8 mouse cellular contexts compared by ENCODE assay signal in the genomic region with DNA sequence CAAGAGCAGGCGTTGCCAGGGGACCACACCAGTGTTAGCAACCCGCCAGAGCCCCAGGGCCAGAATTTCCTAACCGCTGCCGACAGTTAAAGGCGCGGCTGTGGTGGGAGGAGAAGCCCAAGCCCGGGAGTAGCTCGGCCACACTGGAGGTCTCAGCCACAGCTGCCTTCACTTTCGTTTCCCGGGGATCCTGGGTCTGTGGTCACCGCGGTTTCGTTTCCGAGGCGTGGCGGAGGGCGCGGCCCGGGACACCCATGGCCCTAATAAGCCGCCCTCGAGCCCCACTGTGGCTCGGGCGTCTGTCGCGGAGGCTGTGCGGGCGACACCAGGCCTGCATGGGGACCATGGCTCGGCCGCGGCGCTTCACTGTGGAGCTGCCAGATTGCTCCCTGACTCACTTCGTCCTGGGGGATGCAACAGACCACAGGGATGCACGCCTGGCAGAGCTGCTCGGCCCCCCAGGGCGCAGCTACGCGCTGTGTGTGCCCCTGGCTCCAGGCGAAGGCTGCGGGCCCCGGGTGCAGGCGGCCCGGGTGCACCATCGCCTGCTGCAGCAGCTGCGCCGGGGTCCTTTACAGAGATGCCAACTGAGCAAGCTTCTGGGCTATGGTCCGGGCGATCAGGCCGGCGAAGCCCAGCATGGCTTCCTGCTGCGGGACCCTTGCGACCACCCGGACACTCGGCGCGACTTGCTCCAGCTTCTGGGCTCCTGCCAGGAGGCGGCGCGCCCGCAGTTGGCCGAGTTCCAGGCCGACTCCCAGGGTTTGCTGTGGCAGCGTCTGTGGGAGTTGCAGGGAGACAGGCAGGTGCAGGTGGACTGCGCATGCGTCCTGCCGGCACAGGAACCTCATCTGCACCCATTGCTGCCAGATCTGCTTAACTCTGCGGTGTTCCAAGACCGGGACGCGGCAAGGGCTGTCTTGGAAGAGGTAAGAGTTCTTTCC. TPM values are rescaled to one million over a fixed set of nuclear protein-coding genes. Genes with fewer than 3 reads are reported as not detected.
DNase-seq lines count a peak whose midpoint lies in the region; ATAC-seq and TF ChIP-seq lines count a peak whose summit lies in the region.

Cmpk2 (plus strand) TSS at position 107 of the 944 bp plus-strand sequence.

- H3K9me3 ChIP-seq in intestine, postnatal 0 days (ENCODE audit: control insufficient read depth) = no peaks in the 10 kb centered on the region
- no peaks in the 10 kb centered on the region for H3K9me3 ChIP-seq in midbrain, embryonic 10.5 days (replicated peaks)

- H3K4me1 ChIP-seq in intestine, postnatal 0 days (replicated peaks; ENCODE audit: control insufficient read depth, insufficient read depth, low read length) = 0 out of 2 replicates have a peak, but pooled peaks cover 4% of the 10 kb centered on the region
- H3K4me1 ChIP-seq in midbrain, embryonic 10.5 days = peaks cover 25% of the 10 kb centered on the region

- peak within 1 kb of the TSS; percentile 82 for H3K9ac ChIP-seq in intestine, postnatal 0 days (ENCODE audit: low read depth, low read length)

- DNase-seq in adrenal gland, adult 8-10 months = peak; percentile 84
- DNase-seq in embryo, embryonic 9.5 days (ENCODE audit: extremely low spot score) = peak; percentile 76
- peak; percentile 74 to 82 for DNase-seq in gastrocnemius, postnatal 4 days (ENCODE audit: low spot score in 2 of 2)
- peak; percentile 91 for DNase-seq in left cerebral cortex, postnatal 36 days (ENCODE audit: low spot score in 2 of 2)
- peak; percentile 78 for DNase-seq in midbrain, embryonic 10.5 days (ENCODE audit: low spot score)
- peak; percentile 87 to 89 for DNase-seq in right cerebral cortex, postnatal 36 days (ENCODE audit: low spot score in 2 of 2)
- DNase-seq in urinary bladder, postnatal 4 days (ENCODE audit: low spot score in 2 of 2) = peak; percentile 74 to 76

- ATAC-seq in intestine, postnatal 0 days = peak; percentile 80

- no peaks in the 10 kb centered on the region for H3K27me3 ChIP-seq in intestine, postnatal 0 days (replicated peaks; ENCODE audit: control insufficient read depth, insufficient read depth, low read length)
- 0 out of 2 replicates have a peak, but pooled peaks cover 7% of the 10 kb centered on the region for H3K27me3 ChIP-seq in midbrain, embryonic 10.5 days (ENCODE audit: low read depth, poor library complexity, severe bottlenecking)

- WGBS in intestine, postnatal 0 days = under 1% methylated on average over 66 of the region's 69 CpGs
- WGBS in midbrain, embryonic 10.5 days = under 1% methylated on average over 69 of the region's 69 CpGs

- no peaks in the 10 kb centered on the region; the same call in 1 of the 2 replicates for H3K36me3 ChIP-seq in intestine, postnatal 0 days (ENCODE audit: control insufficient read depth, insufficient read depth)
- no peaks in the 10 kb centered on the region for H3K36me3 ChIP-seq in midbrain, embryonic 10.5 days

- H3K27ac ChIP-seq in intestine, postnatal 0 days (ENCODE audit: low read depth, low read length) = peak within 1 kb of the TSS; percentile 79
- H3K27ac ChIP-seq in midbrain, embryonic 10.5 days (replicated peaks) = peak within 1 kb of the TSS; percentile 92

- peak within 1 kb of the TSS; percentile 98 for H3K4me2 ChIP-seq in intestine, postnatal 0 days (replicated peaks; ENCODE audit: low read depth)

- H3K4me3 ChIP-seq in intestine, postnatal 0 days (ENCODE audit: low read depth, low read length) = peak within 1 kb of the TSS; percentile 76
- H3K4me3 ChIP-seq in midbrain, embryonic 10.5 days = peak within 1 kb of the TSS; percentile 81

- TF ChIP-seq CTCF in intestine, postnatal 0 days (IDR thresholded peaks at IDR 0.05; ENCODE audit: low read depth) = peak; percentile 59

- intact Hi-C loops in left cerebral cortex, postnatal 36 days (cut with DNase I) = no loop called here

RNA-seq across cellular contexts. Expression of gene Cmpk2, which starts in this region (rescaled TPM):
- 10 to 100 TPM in 3 of 4 experiments, 1 to 10 TPM in 1; 9.1 to 26.0 (median 18.5) TPM for total RNA-seq in adrenal gland, adult 8-10 months (2022)
- total RNA-seq in gastrocnemius, postnatal 4 days (2021) = 1 to 10 TPM; 4.8 to 5.8 TPM
- 14.2 and 15.0 TPM in 2 replicates for polyA plus RNA-seq in intestine, postnatal 0 days (2015; fragmentation: Nextera tagmentation; extraction: Ambion mirVana)
- 10 to 100 TPM; 19.6 to 23.6 TPM for total RNA-seq in left cerebral cortex, postnatal 36 days (2021)
- polyA plus RNA-seq in midbrain, embryonic 10.5 days (2016; fragmentation: Nextera tagmentation; extraction: Ambion mirVana) = 4.2 and 6.2 TPM in 2 replicates

Comparison
In these comparisons a context has a peak if more than half of its experiments do, and no peak if none do; other contexts are left out.
1. Peak in every context shown above with its lines: DNase-seq, ATAC-seq, H3K4me3 ChIP-seq and H3K27ac ChIP-seq.